Mouse (Mus musculus): ENCODE measurements around the gene Psmc3. TPM values are rescaled to one million over a fixed set of nuclear protein-coding genes. Genes with fewer than 3 reads are reported as not detected.

Psmc3 gene
- total RNA-seq, 1 experiment = 262 TPM

GRCm38 (mm10) chr2:91066455-91066854 is 12.6 kb downstream of the Psmc3 start:
- Histone ChIP-seq H3K9me3 (ENCODE audit: control insufficient read depth, insufficient read depth, low read depth, low read length) (no peaks in the 10 kb centered on the region), H3K4me1 (ENCODE audit: control insufficient read depth in 2 of 2, insufficient read depth in 2 of 2, low read length in 2 of 2, poor library complexity in 1 of 2) (peaks cover 0 to 9% of the 10 kb centered on the region in 2 experiments; a peak in 2 of 4 replicates), H3K36me3 (ENCODE audit: control insufficient read depth, insufficient read depth, low read length, poor library complexity, severe bottlenecking) (peaks cover 14% of the 10 kb centered on the region), H3K4me3 (ENCODE audit: insufficient read depth in 1 of 2, low read depth in 1 of 2, low read length in 2 of 2, poor library complexity in 1 of 2, severe bottlenecking in 1 of 2) (no peak overlapping the region), H3K9ac (ENCODE audit: insufficient read depth, low read depth, low read length, poor library complexity, severe bottlenecking) (no peak overlapping the region), H3K27ac (ENCODE audit: insufficient read depth, low read depth, low read length, poor library complexity, severe bottlenecking) (no peak overlapping the region)
- no peak for TF ChIP-seq MAFK (IDR thresholded peaks at IDR 0.05; ENCODE audit: insufficient read depth, low read depth, low read length)
- TF ChIP-seq HCFC1 (IDR thresholded peaks at IDR 0.05; ENCODE audit: borderline replicate concordance, insufficient read depth, low read length) = no peak
- no peak for TF ChIP-seq CHD2 (IDR thresholded peaks at IDR 0.05; ENCODE audit: low read depth, low read length)
- no peak for TF ChIP-seq ZNF384 (IDR thresholded peaks at IDR 0.05; ENCODE audit: low read depth, low read length)
- TF ChIP-seq ZC3H11A (IDR thresholded peaks at IDR 0.05; ENCODE audit: borderline replicate concordance, low read depth, low read length) = no peak
- no peak for DNase-seq (ENCODE audit: low read depth, low spot score)
- in situ Hi-C loops (cut with MboI; ENCODE audit: low sequenced_read_pairs in 2 of 2, unreplicated experiment in 2 of 2) = no loop called here

DNA sequence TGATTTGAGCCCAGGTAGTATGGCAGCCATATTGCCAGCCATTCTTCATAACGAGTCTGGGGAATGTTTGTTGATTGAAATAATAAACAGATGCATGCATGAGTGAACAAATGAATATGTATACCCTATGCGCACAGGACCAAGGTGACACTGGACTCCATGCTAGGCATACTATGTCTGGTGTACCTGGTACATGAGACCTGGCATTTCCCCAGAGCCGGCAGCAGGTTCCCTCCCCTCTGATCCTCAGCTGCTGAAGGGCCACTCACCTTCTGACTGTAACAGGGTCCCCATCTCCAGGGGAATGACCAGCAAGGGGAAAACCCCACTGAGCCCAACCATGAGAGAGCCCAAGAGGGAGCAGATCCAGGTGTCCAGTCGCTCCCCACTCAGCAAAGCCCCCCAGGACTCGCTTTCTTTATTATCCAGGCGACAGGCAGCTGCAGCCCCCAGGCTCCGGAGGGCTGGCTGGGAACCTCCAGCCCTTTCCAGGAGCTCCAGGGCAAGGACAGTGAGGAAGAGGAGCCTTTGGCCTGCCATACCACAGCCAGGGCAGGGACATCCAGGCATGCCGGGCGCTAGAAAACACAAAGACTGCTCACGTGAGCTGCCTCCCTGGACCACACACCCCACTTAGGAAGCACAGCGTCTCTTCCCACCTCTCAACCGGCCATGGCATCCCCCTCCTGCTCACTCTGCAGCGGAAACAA is 14.5 kb downstream of the Psmc3 start:
- Histone ChIP-seq H3K9ac (ENCODE audit: insufficient read depth, low read depth, low read length, poor library complexity, severe bottlenecking) (no peak overlapping the region), H3K9me3 (ENCODE audit: control insufficient read depth, insufficient read depth, low read depth, low read length) (no peaks in the 10 kb centered on the region), H3K4me1 (ENCODE audit: control insufficient read depth in 2 of 2, insufficient read depth in 2 of 2, low read length in 2 of 2, poor library complexity in 1 of 2) (peaks cover 0 to 9% of the 10 kb centered on the region in 2 experiments; a peak in 2 of 4 replicates), H3K4me3 (ENCODE audit: insufficient read depth in 1 of 2, low read depth in 1 of 2, low read length in 2 of 2, poor library complexity in 1 of 2, severe bottlenecking in 1 of 2) (no peak overlapping the region), H3K27ac (ENCODE audit: insufficient read depth, low read depth, low read length, poor library complexity, severe bottlenecking) (no peak overlapping the region), H3K36me3 (ENCODE audit: control insufficient read depth, insufficient read depth, low read length, poor library complexity, severe bottlenecking) (peaks cover 2% of the 10 kb centered on the region)
- no peak for DNase-seq (ENCODE audit: low read depth, low spot score)
- TF ChIP-seq ZNF384 (IDR thresholded peaks at IDR 0.05; ENCODE audit: low read depth, low read length) = no peak
- no peak for TF ChIP-seq MAFK (IDR thresholded peaks at IDR 0.05; ENCODE audit: insufficient read depth, low read depth, low read length)
- no peak for TF ChIP-seq ZC3H11A (IDR thresholded peaks at IDR 0.05; ENCODE audit: borderline replicate concordance, low read depth, low read length)
- TF ChIP-seq HCFC1 (IDR thresholded peaks at IDR 0.05; ENCODE audit: borderline replicate concordance, insufficient read depth, low read length) = no peak
- no peak for TF ChIP-seq CHD2 (IDR thresholded peaks at IDR 0.05; ENCODE audit: low read depth, low read length)
- in situ Hi-C loops (cut with MboI; ENCODE audit: low sequenced_read_pairs in 2 of 2, unreplicated experiment in 2 of 2) = no loop called here

DNA sequence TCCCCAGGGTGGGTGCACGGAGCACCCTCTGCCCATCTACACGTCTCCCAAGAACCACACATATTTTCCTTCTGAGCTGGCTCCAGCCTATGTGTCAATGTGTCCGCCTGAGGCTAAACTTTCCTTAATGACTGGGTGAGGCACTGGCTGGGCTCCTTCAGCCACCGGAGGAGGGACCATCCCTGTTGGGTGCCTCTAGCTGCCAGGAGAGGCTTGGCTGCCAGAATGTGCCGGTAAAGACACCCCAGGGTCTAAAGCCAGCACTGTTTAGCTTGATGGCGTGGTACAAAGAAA is 15.0 kb downstream of the Psmc3 start:
- Histone ChIP-seq H3K9me3 (ENCODE audit: control insufficient read depth, insufficient read depth, low read depth, low read length) (no peaks in the 10 kb centered on the region), H3K27ac (ENCODE audit: insufficient read depth, low read depth, low read length, poor library complexity, severe bottlenecking) (no peak overlapping the region), H3K36me3 (ENCODE audit: control insufficient read depth, insufficient read depth, low read length, poor library complexity, severe bottlenecking) (no peaks in the 10 kb centered on the region; the same call in 1 of the 2 replicates), H3K4me1 (ENCODE audit: control insufficient read depth in 2 of 2, insufficient read depth in 2 of 2, low read length in 2 of 2, poor library complexity in 1 of 2) (peaks cover 0 to 9% of the 10 kb centered on the region in 2 experiments; a peak in 2 of 4 replicates), H3K9ac (ENCODE audit: insufficient read depth, low read depth, low read length, poor library complexity, severe bottlenecking) (no peak overlapping the region), H3K4me3 (ENCODE audit: insufficient read depth in 1 of 2, low read depth in 1 of 2, low read length in 2 of 2, poor library complexity in 1 of 2, severe bottlenecking in 1 of 2) (no peak overlapping the region)
- TF ChIP-seq ZNF384 (IDR thresholded peaks at IDR 0.05; ENCODE audit: low read depth, low read length) = no peak
- DNase-seq (ENCODE audit: low read depth, low spot score) = no peak
- in situ Hi-C loops (cut with MboI; ENCODE audit: low sequenced_read_pairs in 2 of 2, unreplicated experiment in 2 of 2) = no loop called here

GRCm38 (mm10) chr2:91069306-91070000 is 15.6 kb downstream of the Psmc3 start:
- in situ Hi-C loops (cut with MboI; ENCODE audit: low sequenced_read_pairs in 2 of 2, unreplicated experiment in 2 of 2) = no loop called here
- no peak overlapping the region for H3K27ac ChIP-seq (ENCODE audit: insufficient read depth, low read depth, low read length, poor library complexity, severe bottlenecking)
- TF ChIP-seq CHD2 (IDR thresholded peaks at IDR 0.05; ENCODE audit: low read depth, low read length) (no peak), HCFC1 (IDR thresholded peaks at IDR 0.05; ENCODE audit: borderline replicate concordance, insufficient read depth, low read length) (no peak), MAFK (IDR thresholded peaks at IDR 0.05; ENCODE audit: insufficient read depth, low read depth, low read length) (no peak)

More at GRCm38 (mm10) chr2:91069306-91070000, 15.6 kb downstream of the Psmc3 start:
- DNase-seq (ENCODE audit: low read depth, low spot score) = no peak
- Histone ChIP-seq H3K9me3 (ENCODE audit: control insufficient read depth, insufficient read depth, low read depth, low read length) (no peaks in the 10 kb centered on the region), H3K36me3 (ENCODE audit: control insufficient read depth, insufficient read depth, low read length, poor library complexity, severe bottlenecking) (no peaks in the 10 kb centered on the region; the same call in 1 of the 2 replicates), H3K4me3 (ENCODE audit: insufficient read depth in 1 of 2, low read depth in 1 of 2, low read length in 2 of 2, poor library complexity in 1 of 2, severe bottlenecking in 1 of 2) (peak overlapping the region; percentile 73 to 84), H3K9ac (ENCODE audit: insufficient read depth, low read depth, low read length, poor library complexity, severe bottlenecking) (peak overlapping the region; percentile 79), H3K4me1 (ENCODE audit: control insufficient read depth in 2 of 2, insufficient read depth in 2 of 2, low read length in 2 of 2, poor library complexity in 1 of 2) (peaks cover 0 to 9% of the 10 kb centered on the region in 2 experiments; a peak in 2 of 4 replicates)

Measured in ES-E14 (cell line).